Mouse (Mus musculus) forebrain, embryonic 10.5 days (tissue): ENCODE measurements around the gene Klk1b5. TPM values are rescaled to one million over a fixed set of nuclear protein-coding genes. Genes with fewer than 3 reads are reported as not detected.
A peak's percentile ranks its signal among the peaks of the same experiment; 100 is the strongest.

Experiments
- DNase-seq: peaks from one replicate; pipeline ENCODE4 v3.0.0-alpha.2; 2017; ENCODE audit warnings: low spot score; ENCODE audit errors: extremely low spot score
- H3K27ac ChIP-seq: fragments of 300-500 bp; sonication (generic); 2 replicates; pipeline ENCODE4 v1.5.1; 2016; ENCODE audit warnings: mild to moderate bottlenecking
- H3K27me3 ChIP-seq: fragments of 300-500 bp; sonication (generic); 2 replicates; pipeline ENCODE4 v1.6.1; 2016; ENCODE audit warnings: mild to moderate bottlenecking; ENCODE audit not compliant: poor library complexity, severe bottlenecking
- H3K36me3 ChIP-seq: fragments of 300-500 bp; sonication (generic); replicated peaks from 2 replicates; pipeline ENCODE4 v1.6.1; 2016; ENCODE audit warnings: mild to moderate bottlenecking, moderate library complexity
- H3K4me1 ChIP-seq: fragments of 300-500 bp; sonication (generic); 2 replicates; pipeline ENCODE4 v1.6.1; 2016
- H3K4me3 ChIP-seq: fragments of 300-500 bp; sonication (generic); 2 replicates; pipeline ENCODE4 v1.5.1; 2016; ENCODE audit warnings: mild to moderate bottlenecking, moderate library complexity
- H3K9me3 ChIP-seq: fragments of 300-500 bp; sonication (generic); 2 replicates; pipeline ENCODE4 v1.6.1; 2016; ENCODE audit warnings: mild to moderate bottlenecking, moderate library complexity
- WGBS: fragments of 180-500 bp; shearing (Covaris S2); methylation state at CpG from one replicate; pipeline ENCODE4 v1.1.7; 2016; 5-methylcytosine and 5-hydroxymethylcytosine counted together
- polyA plus RNA-seq: library from polyadenylated mRNA; unstranded; fragments of >200 nt; fragmentation: Nextera tagmentation; extraction: Ambion mirVana; gene quantifications from 2 replicates; pipeline ENCODE4 v1.2.1, GENCODE M21; 2016

Gene Klk1b5
- polyA plus RNA-seq, 1 experiment from 2014 or later: not detected

DNA sequence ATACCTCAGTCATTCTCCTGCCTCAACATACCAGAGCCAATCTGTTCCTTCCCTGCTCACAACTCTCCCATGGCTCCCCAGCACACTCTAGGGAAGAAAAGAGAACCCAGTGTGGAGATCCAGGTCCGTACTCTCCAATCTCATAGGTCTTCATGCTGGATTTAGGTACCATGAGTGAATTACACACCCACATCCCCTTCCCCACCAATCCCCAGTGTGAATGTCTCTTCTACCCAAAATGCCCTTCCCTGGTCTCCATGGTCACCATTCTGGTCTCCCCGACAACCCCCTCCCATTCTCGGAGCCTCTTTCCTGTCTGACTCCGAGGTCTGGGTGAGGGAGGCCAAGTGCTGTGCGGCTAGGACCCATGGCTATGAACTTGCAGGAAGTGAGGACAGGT lies 45.4 kb downstream of the Klk1b5 start, which contains the start of gene Gm15517:
Gene Gm15517, plus strand, starts transcription at position 301 of the 400 bp plus-strand sequence.
- H3K9me3 ChIP-seq: no peaks in the 10 kb centered on the region
- 0 out of 2 replicates have a peak, but pooled peaks cover 3% of the 10 kb centered on the region for H3K36me3 ChIP-seq
- H3K4me3 ChIP-seq: no peak within 1 kb of the TSS
- 63% methylated on average over 5 of the region's 5 CpGs for WGBS
- peaks cover 7% of the 10 kb centered on the region for H3K4me1 ChIP-seq
- DNase-seq: no peak
- no peak within 1 kb of the TSS for H3K27ac ChIP-seq
- peaks cover 43% of the 10 kb centered on the region for H3K27me3 ChIP-seq

DNA sequence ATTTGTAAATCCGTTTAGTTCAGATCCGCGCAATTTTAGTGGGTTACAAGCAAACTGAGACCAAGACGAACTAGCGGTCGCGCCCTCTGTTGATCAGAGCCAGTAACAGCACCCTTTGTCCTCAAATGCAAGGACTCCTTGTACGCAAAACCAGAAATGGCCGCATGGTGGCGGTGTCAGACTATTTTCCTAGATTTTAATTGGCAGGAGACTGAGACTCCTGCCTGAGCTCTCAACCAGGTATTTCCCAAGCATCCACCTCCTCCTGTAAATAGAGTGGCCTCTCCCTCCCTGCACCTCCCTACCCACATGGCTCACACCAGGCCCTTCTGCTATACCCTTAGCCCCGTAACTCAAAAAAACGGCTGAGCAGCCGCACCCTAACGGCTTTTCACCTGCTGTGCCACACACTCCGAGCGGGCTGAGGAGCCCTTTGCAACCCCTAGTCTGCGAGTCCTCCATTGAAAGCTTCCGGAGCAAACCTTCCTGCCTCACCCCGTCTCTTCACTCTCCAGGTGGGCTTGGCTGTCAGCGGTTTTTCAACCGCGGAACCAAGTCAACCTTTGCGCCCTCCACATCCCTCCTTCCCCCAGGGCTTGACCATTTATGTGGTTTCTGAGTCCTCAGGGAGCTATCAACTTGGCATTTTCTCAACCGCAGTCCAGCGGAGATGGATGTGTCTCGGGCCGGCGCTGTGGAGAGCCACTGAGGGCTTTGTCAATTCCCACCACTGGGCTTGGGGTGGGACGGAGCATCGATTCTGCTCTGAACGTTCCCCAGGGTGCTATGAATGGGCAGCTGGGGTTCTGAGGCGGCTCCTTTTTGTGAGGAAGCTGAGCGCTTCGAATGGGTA lies 47.3 kb downstream of the Klk1b5 start:
- Histone ChIP-seq H3K9me3 (no peaks in the 10 kb centered on the region), H3K4me3 (peak overlapping the region; percentile 45), H3K4me1 (peaks cover 7% of the 10 kb centered on the region), H3K36me3 (no peaks in the 10 kb centered on the region), H3K27ac (peak overlapping the region; percentile 44; the same call in 1 of the 2 replicates), H3K27me3 (peaks cover 54% of the 10 kb centered on the region)
- WGBS: 2% methylated on average over 34 of the region's 34 CpGs
- DNase-seq: peak; percentile 95

DNA sequence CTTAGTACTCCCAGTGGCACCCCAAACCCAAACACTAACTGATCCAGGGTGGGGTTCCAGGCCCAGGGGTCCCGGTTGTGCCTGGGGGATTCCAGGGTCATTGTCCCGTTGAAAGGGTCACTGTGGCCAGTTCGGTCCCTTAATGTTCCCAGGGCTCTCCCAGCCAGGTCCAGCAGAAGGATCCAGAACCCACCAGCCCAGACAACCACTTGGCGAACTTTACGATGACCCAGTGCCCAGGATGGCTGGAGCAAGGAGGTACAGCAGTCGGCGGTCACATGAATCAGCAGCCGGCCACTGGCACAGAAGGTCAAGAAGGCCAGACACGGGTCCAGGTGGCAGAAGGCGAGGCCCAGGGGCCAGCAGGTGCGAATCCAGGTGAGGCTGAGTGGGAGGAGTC lies 52.4 kb downstream of the Klk1b5 start:
- Histone ChIP-seq H3K36me3 (no peaks in the 10 kb centered on the region), H3K27me3 (peaks cover 36% of the 10 kb centered on the region), H3K27ac (no peak overlapping the region), H3K4me1 (peaks cover 4% of the 10 kb centered on the region), H3K4me3 (no peak overlapping the region), H3K9me3 (no peaks in the 10 kb centered on the region)
- WGBS: 87% methylated on average over 11 of the region's 11 CpGs
- no peak for DNase-seq

DNA sequence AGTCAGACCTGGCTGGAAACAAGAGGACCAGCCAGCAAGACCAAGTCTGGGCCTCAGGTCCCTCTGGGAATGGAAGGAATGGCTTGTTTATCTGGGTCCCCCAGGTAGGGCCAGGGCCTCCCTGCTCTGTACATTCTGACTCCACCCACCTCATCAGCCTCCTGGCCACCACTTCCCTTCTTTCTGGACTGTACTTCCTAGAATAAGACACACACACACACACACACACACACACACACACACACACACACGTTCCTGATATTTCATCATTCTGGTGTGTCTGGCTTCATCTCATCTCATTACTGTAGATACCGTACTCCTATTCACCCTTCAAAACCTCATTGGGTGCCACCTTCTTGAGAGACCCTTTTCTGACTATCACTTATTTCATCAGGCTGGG lies 53.7 kb downstream of the Klk1b5 start:
- no peak overlapping the region for H3K4me3 ChIP-seq
- peaks cover 35% of the 10 kb centered on the region for H3K27me3 ChIP-seq
- no peaks in the 10 kb centered on the region for H3K36me3 ChIP-seq
- peaks cover 7% of the 10 kb centered on the region for H3K4me1 ChIP-seq
- DNase-seq: no peak
- no peaks in the 10 kb centered on the region for H3K9me3 ChIP-seq
- WGBS: 92% methylated on average over 2 of the region's 2 CpGs
- H3K27ac ChIP-seq: no peak overlapping the region

Other genes with a start within 250 kb of the Klk1b5 start
- gene Klk1b1, start 249.2 kb upstream of the Klk1b5 start, polyA plus RNA-seq: not detected in 2 replicates
- not detected in 2 replicates for gene Klk1b9, start 239.9 kb upstream of the Klk1b5 start, polyA plus RNA-seq
- not detected in 2 replicates for gene Klk1b11, start 220.1 kb upstream of the Klk1b5 start, polyA plus RNA-seq
- not detected in 2 replicates for gene Klk1b26, start 203.8 kb upstream of the Klk1b5 start, polyA plus RNA-seq
- not detected in 2 replicates for gene Klk1b27, start 163.7 kb upstream of the Klk1b5 start, polyA plus RNA-seq
- not detected in 2 replicates for gene Klk1b21, start 113.6 kb upstream of the Klk1b5 start, polyA plus RNA-seq
- gene Klk1b22, start 103.3 kb upstream of the Klk1b5 start, polyA plus RNA-seq: not detected in 2 replicates
- not detected in 2 replicates for gene Klk1b16, start 79.2 kb upstream of the Klk1b5 start, polyA plus RNA-seq
- gene Klk1b24, start 27.7 kb upstream of the Klk1b5 start, polyA plus RNA-seq: not detected in 2 replicates
- not detected in 2 replicates for gene Klk1b3, start 17.8 kb upstream of the Klk1b5 start, polyA plus RNA-seq
- gene Klk1b4, start 8.5 kb upstream of the Klk1b5 start, polyA plus RNA-seq: not detected in 2 replicates
- not detected in 2 replicates for gene Klk1, start 9.4 kb downstream of the Klk1b5 start, polyA plus RNA-seq
- not detected in 2 replicates for gene Gm36864, start 20.2 kb downstream of the Klk1b5 start, polyA plus RNA-seq
- 1.3 and 1.4 TPM in 2 replicates for gene 1700028J19Rik, start 30.8 kb downstream of the Klk1b5 start, polyA plus RNA-seq
- 197 and 209 TPM in 2 replicates for gene 2410002F23Rik, start 30.8 kb downstream of the Klk1b5 start, polyA plus RNA-seq
- gene Acp4, start 41.4 kb downstream of the Klk1b5 start, polyA plus RNA-seq: 0.12 TPM in 1 of 2 replicates, not detected in the other
- 1.2 TPM in 1 of 2 replicates, not detected in the other for gene Gm15517, start 45.5 kb downstream of the Klk1b5 start, polyA plus RNA-seq
- gene Clec11a, start 91.0 kb downstream of the Klk1b5 start, polyA plus RNA-seq: 2.5 and 2.9 TPM in 2 replicates
- gene Shank1, start 94.3 kb downstream of the Klk1b5 start, polyA plus RNA-seq: 1.4 TPM in 2 replicates
- gene Syt3, start 168.2 kb downstream of the Klk1b5 start, polyA plus RNA-seq: 3.2 and 4.1 TPM in 2 replicates
- 1.6 and 2.1 TPM in 2 replicates for gene 1700008O03Rik, start 169.9 kb downstream of the Klk1b5 start, polyA plus RNA-seq
- 1.8 and 2.1 TPM in 2 replicates for gene Lrrc4b, start 213.1 kb downstream of the Klk1b5 start, polyA plus RNA-seq
- gene Aspdh, start 249.4 kb downstream of the Klk1b5 start, polyA plus RNA-seq: 1.3 and 1.5 TPM in 2 replicates